Mouse (Mus musculus): Measurements from ENCODE around the gene Ift43. TPM values are rescaled to one million over a fixed set of nuclear protein-coding genes. Genes with fewer than 3 reads are reported as not detected.

Ift43 gene
- total RNA-seq, 1 experiment = 16.9 TPM

- Histone ChIP-seq H3K27ac (ENCODE audit: insufficient read depth, low read depth, low read length, poor library complexity, severe bottlenecking) (no peak overlapping the region), H3K9me3 (ENCODE audit: control insufficient read depth, insufficient read depth, low read depth, low read length) (no peaks in the 10 kb centered on the region), H3K9ac (ENCODE audit: insufficient read depth, low read depth, low read length, poor library complexity, severe bottlenecking) (no peak overlapping the region), H3K4me1 (ENCODE audit: control insufficient read depth in 2 of 2, insufficient read depth in 2 of 2, low read length in 2 of 2, poor library complexity in 1 of 2) (peaks cover 0 to 4% of the 10 kb centered on the region in 2 experiments; a peak in 1 of 4 replicates), H3K4me3 (ENCODE audit: insufficient read depth in 1 of 2, low read depth in 1 of 2, low read length in 2 of 2, poor library complexity in 1 of 2, severe bottlenecking in 1 of 2) (no peak overlapping the region), H3K36me3 (ENCODE audit: control insufficient read depth, insufficient read depth, low read length, poor library complexity, severe bottlenecking) (no peaks in the 10 kb centered on the region)
- DNase-seq (ENCODE audit: low read depth, low spot score) = no peak
- TF ChIP-seq ZNF384 (IDR thresholded peaks at IDR 0.05; ENCODE audit: low read depth, low read length) (no peak), HCFC1 (IDR thresholded peaks at IDR 0.05; ENCODE audit: borderline replicate concordance, insufficient read depth, low read length) (no peak), ZC3H11A (IDR thresholded peaks at IDR 0.05; ENCODE audit: borderline replicate concordance, low read depth, low read length) (no peak)
- in situ Hi-C loops (cut with MboI; ENCODE audit: low sequenced_read_pairs in 2 of 2, unreplicated experiment in 2 of 2) = loop anchor here in 1 of 2 experiments (25.0 kb wide), 1 partner anchor 483 kb away; no protein-coding TSS in a partner anchor
These were observed 46.7 kb downstream of the Ift43 start for GRCm38 (mm10) chr12:86129005-86129404.

- no peak overlapping the region for H3K27ac ChIP-seq (ENCODE audit: insufficient read depth, low read depth, low read length, poor library complexity, severe bottlenecking)
- H3K9ac ChIP-seq (ENCODE audit: insufficient read depth, low read depth, low read length, poor library complexity, severe bottlenecking) = no peak overlapping the region
- no peak for DNase-seq (ENCODE audit: low read depth, low spot score)
- no peaks in the 10 kb centered on the region for H3K36me3 ChIP-seq (ENCODE audit: control insufficient read depth, insufficient read depth, low read length, poor library complexity, severe bottlenecking)
- TF ChIP-seq MAFK (IDR thresholded peaks at IDR 0.05; ENCODE audit: insufficient read depth, low read depth, low read length) (no peak), CHD2 (IDR thresholded peaks at IDR 0.05; ENCODE audit: low read depth, low read length) (no peak), HCFC1 (IDR thresholded peaks at IDR 0.05; ENCODE audit: borderline replicate concordance, insufficient read depth, low read length) (no peak), ZC3H11A (IDR thresholded peaks at IDR 0.05; ENCODE audit: borderline replicate concordance, low read depth, low read length) (no peak), ZNF384 (IDR thresholded peaks at IDR 0.05; ENCODE audit: low read depth, low read length) (no peak)
- in situ Hi-C loops (cut with MboI; ENCODE audit: low sequenced_read_pairs in 2 of 2, unreplicated experiment in 2 of 2) = loop anchor here in 1 of 2 experiments (5.0 to 25.0 kb wide), 2 partner anchors 163 to 483 kb away; no protein-coding TSS in a partner anchor
- no peaks in the 10 kb centered on the region for H3K9me3 ChIP-seq (ENCODE audit: control insufficient read depth, insufficient read depth, low read depth, low read length)
- H3K4me1 ChIP-seq (ENCODE audit: control insufficient read depth in 2 of 2, insufficient read depth in 2 of 2, low read length in 2 of 2, poor library complexity in 1 of 2) = peaks cover 0 to 4% of the 10 kb centered on the region in 2 experiments; a peak in 1 of 4 replicates
- H3K4me3 ChIP-seq (ENCODE audit: insufficient read depth in 1 of 2, low read depth in 1 of 2, low read length in 2 of 2, poor library complexity in 1 of 2, severe bottlenecking in 1 of 2) = no peak overlapping the region
These were observed 47.4 kb downstream of the Ift43 start for GRCm38 (mm10) chr12:86129696-86130095.

GRCm38 (mm10) chr12:86132799-86133198 lies 50.5 kb downstream of the Ift43 start:
- Histone ChIP-seq H3K4me3 (ENCODE audit: insufficient read depth in 1 of 2, low read depth in 1 of 2, low read length in 2 of 2, poor library complexity in 1 of 2, severe bottlenecking in 1 of 2) (no peak overlapping the region), H3K4me1 (ENCODE audit: control insufficient read depth in 2 of 2, insufficient read depth in 2 of 2, low read length in 2 of 2, poor library complexity in 1 of 2) (peaks cover 0 to 4% of the 10 kb centered on the region in 2 experiments; a peak in 1 of 4 replicates), H3K27ac (ENCODE audit: insufficient read depth, low read depth, low read length, poor library complexity, severe bottlenecking) (no peak overlapping the region), H3K36me3 (ENCODE audit: control insufficient read depth, insufficient read depth, low read length, poor library complexity, severe bottlenecking) (no peaks in the 10 kb centered on the region), H3K9ac (ENCODE audit: insufficient read depth, low read depth, low read length, poor library complexity, severe bottlenecking) (no peak overlapping the region), H3K9me3 (ENCODE audit: control insufficient read depth, insufficient read depth, low read depth, low read length) (no peaks in the 10 kb centered on the region)
- in situ Hi-C loops (cut with MboI; ENCODE audit: low sequenced_read_pairs in 2 of 2, unreplicated experiment in 2 of 2) = loop anchor here in 1 of 2 experiments (5.0 to 25.0 kb wide), 2 partner anchors 160 to 480 kb away; no protein-coding TSS in a partner anchor
- DNase-seq (ENCODE audit: low read depth, low spot score) = peak; percentile 68
- TF ChIP-seq ZNF384 (IDR thresholded peaks at IDR 0.05; ENCODE audit: low read depth, low read length) (no peak), CHD2 (IDR thresholded peaks at IDR 0.05; ENCODE audit: low read depth, low read length) (no peak), HCFC1 (IDR thresholded peaks at IDR 0.05; ENCODE audit: borderline replicate concordance, insufficient read depth, low read length) (no peak), MAFK (IDR thresholded peaks at IDR 0.05; ENCODE audit: insufficient read depth, low read depth, low read length) (no peak), ZC3H11A (IDR thresholded peaks at IDR 0.05; ENCODE audit: borderline replicate concordance, low read depth, low read length) (peak; percentile 97)

DNA sequence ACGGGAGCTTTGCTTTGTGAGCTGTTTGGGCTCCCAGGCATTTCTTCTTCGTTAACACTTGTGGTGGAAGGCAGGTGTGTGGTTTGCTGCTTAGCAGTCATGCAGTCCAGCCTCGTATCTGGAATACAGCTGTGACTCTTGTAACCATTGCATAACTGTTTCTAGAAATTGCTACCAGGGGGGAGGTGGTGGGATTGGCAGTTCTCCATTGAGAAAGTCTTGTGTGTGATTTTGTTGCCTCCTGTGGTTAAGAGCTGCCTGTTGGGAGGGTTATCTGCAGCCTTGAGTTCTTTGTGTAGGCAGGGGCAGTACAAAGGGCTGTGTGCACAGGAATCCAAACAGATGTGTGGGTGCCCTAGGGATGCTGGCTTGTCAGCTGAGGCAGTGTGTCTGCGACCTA lies 53.4 kb downstream of the Ift43 start:
- no peaks in the 10 kb centered on the region for H3K4me1 ChIP-seq (ENCODE audit: control insufficient read depth in 2 of 2, insufficient read depth in 2 of 2, low read length in 2 of 2, poor library complexity in 1 of 2)
- no peak for DNase-seq (ENCODE audit: low read depth, low spot score)
- no peak overlapping the region for H3K4me3 ChIP-seq (ENCODE audit: insufficient read depth in 1 of 2, low read depth in 1 of 2, low read length in 2 of 2, poor library complexity in 1 of 2, severe bottlenecking in 1 of 2)
- no peaks in the 10 kb centered on the region; the same call in 1 of the 2 replicates for H3K36me3 ChIP-seq (ENCODE audit: control insufficient read depth, insufficient read depth, low read length, poor library complexity, severe bottlenecking)
- no peak for TF ChIP-seq CHD2 (IDR thresholded peaks at IDR 0.05; ENCODE audit: low read depth, low read length)
- TF ChIP-seq ZNF384 (IDR thresholded peaks at IDR 0.05; ENCODE audit: low read depth, low read length) = no peak
- no peak for TF ChIP-seq ZC3H11A (IDR thresholded peaks at IDR 0.05; ENCODE audit: borderline replicate concordance, low read depth, low read length)
- no peak for TF ChIP-seq HCFC1 (IDR thresholded peaks at IDR 0.05; ENCODE audit: borderline replicate concordance, insufficient read depth, low read length)
- no peak for TF ChIP-seq MAFK (IDR thresholded peaks at IDR 0.05; ENCODE audit: insufficient read depth, low read depth, low read length)
- in situ Hi-C loops (cut with MboI; ENCODE audit: low sequenced_read_pairs in 2 of 2, unreplicated experiment in 2 of 2) = loop anchor here in 1 of 2 experiments (25.0 kb wide), 1 partner anchor 477 kb away; no protein-coding TSS in a partner anchor
- no peak overlapping the region for H3K27ac ChIP-seq (ENCODE audit: insufficient read depth, low read depth, low read length, poor library complexity, severe bottlenecking)
- no peak overlapping the region for H3K9ac ChIP-seq (ENCODE audit: insufficient read depth, low read depth, low read length, poor library complexity, severe bottlenecking)
- no peaks in the 10 kb centered on the region for H3K9me3 ChIP-seq (ENCODE audit: control insufficient read depth, insufficient read depth, low read depth, low read length)
